Mouse (Mus musculus) left cerebral cortex, adult 11 months (tissue): ENCODE results near the gene Fcgr1.
"Not testable (repeated sequence)": the region's sequence is repeated elsewhere in the genome, so short reads cannot be mapped to it uniquely, and the experiment has no call there.

Source experiments
- DNase-seq: peaks from one replicate; pipeline ENCODE4 v3.0.0; 2022; ENCODE audit warnings: low spot score

The Fcgr1 gene

GRCm38 (mm10) chr3:96327131-96327530 is 33.4 kb upstream of the Fcgr1 start:
- no peak for DNase-seq

GRCm38 (mm10) chr3:96323806-96324205 is 30.0 kb upstream of the Fcgr1 start:
- DNase-seq: not testable (repeated sequence)

DNA sequence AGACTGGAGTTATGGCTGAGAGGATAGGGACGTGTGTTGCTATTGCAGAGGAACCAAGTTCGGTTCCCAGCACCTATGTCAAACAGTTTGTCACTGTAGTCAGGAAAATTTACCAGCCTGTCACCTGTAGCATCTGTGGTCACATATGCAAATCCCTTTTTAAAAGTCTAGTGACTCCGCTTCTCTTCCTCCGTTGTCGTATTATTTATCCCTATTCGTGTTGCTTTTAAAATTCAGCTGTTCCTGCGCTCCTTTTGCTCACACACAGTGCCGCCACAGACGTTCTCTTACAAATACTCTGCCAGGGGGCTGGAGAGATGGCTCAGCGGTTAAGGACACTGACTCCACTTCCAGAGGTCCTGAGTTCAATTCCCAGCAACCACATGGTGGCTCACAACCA is 28.8 kb upstream of the Fcgr1 start:
- DNase-seq: no peak

- no peak for DNase-seq
These were observed 28.1 kb upstream of the Fcgr1 start for GRCm38 (mm10) chr3:96321891-96322290.

GRCm38 (mm10) chr3:96320003-96320402 is 26.2 kb upstream of the Fcgr1 start:
- DNase-seq: not testable (repeated sequence)

DNA sequence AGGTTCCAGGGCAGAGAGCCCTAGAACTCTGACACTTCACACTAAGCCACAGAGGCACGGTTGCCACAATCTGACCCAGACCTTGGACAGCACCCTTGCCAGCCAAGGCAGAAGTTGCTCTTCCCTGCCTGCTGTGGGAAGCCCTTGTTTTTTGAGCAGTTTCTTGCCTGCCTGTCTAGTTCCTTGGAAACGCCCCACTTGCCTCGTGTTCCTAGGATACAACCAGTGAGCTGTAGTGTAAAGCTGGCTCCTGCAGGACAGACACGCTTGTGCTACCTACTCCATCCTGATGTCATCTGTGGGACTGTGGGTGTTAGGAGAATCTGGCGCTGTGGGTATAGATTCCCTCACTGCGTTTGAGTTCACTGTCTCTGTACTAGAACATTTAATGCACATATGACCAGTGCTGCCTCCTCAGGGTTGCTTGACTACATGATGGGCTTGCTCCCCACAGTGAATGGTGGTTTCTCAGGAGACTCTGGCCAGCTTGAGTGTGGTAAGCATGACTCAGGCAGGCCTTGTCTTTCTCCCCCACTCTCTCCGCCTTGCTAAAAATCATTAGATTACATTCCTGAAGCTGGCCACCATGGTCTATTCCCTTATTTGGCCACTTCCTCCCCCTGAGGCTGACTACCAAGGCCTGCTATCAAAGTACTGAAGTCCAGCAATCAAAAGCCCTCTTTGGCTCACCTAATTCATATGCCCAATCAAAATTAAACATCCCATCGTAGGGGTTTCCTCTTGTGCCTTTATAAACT is 18.8 kb upstream of the Fcgr1 start:
- no peak for DNase-seq

- no peak for DNase-seq
These were observed 15.7 kb upstream of the Fcgr1 start for GRCm38 (mm10) chr3:96309441-96309840.

DNA sequence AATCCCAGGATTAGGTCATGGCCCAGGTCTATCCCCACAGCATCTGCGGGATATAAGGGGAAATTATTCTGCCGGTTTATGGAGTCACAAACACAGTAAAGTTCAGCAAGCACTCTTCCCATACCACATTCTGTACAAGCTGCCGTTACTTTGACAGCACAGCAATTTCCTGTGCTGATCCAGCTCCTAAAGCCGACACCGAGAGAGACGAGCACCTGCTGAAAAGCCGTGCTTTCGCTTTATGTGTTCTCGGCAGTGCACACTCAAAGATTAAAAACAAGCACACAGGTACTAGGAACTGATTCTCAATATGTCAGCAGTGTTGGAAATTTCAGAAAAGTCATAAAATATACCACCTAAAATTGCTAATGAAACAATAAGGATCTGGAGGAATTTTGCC is 12.7 kb upstream of the Fcgr1 start:
- DNase-seq: no peak

DNA sequence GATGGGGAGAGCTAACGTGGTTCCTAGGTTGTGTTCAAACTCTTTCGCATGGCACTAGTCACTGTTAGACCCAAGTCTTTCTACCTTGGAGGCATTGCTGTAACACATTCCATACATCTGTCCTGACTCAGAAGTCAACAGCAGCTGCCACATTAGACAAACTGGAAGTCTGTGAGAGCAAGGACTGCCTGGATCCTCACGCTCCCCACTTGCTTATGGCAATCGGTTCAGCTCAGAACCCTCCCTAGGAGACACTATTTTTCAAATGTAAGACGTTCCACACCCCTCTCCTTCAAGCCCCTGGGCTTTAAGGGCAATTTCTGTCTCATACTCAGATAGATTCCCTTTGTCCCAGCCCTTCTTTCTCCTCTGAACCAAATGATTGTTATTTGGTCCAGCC is 8.3 kb upstream of the Fcgr1 start:
- no peak for DNase-seq

GRCm38 (mm10) chr3:96300706-96301529 is 7.1 kb upstream of the Fcgr1 start:
- no peak for DNase-seq

DNA sequence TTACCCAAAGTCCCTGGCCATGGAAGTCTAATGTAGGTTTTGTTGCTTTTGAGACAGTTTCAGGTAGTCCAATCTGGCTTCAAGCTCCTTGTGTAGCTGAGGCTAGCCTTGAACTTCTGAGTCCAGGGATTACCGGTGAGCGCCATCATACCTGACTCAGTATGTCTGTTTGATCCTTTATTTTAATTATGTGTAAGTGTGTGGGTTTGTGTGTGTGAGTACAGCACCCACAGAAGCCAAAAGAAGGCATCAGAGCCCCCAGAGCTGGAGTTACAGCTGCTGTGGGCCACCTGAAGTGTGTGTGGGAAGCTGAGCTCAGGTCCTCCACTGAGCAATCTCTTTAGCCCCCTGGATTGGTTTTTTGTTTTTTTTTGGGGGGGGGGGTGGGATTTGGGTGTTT is 5.8 kb upstream of the Fcgr1 start:
- no peak for DNase-seq

DNA sequence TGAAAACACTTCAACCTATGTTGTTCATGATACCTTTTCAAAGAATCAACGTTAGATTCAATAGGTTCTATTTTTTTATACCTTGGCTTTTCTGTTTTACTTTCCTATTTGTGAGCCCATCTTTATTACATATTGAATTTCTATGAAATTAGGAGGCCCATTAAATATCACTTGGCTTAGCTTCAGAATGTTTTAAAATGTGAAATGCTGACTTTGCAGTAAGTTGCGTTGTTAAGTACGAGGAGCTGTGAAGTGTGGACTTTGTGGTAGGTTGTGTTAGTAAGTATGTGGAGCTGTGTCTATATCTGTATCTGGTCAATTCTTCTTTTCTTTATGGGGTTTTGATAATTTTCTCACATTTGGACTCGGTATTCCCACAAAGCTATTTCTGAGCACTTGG is 4.6 kb upstream of the Fcgr1 start:
- no peak for DNase-seq

GRCm38 (mm10) chr3:96293368-96293767 is 401 bp downstream of the Fcgr1 start:
- DNase-seq: no peak

GRCm38 (mm10) chr3:96292641-96293040 is 1.1 kb downstream of the Fcgr1 start:
- no peak for DNase-seq

- not testable (repeated sequence) for DNase-seq
These were observed 3.0 kb downstream of the Fcgr1 start for GRCm38 (mm10) chr3:96290727-96291126.

GRCm38 (mm10) chr3:96289201-96289600 is 4.6 kb downstream of the Fcgr1 start:
- DNase-seq: no peak

GRCm38 (mm10) chr3:96287334-96287733 is 6.4 kb downstream of the Fcgr1 start:
- DNase-seq: not testable (repeated sequence)

DNA sequence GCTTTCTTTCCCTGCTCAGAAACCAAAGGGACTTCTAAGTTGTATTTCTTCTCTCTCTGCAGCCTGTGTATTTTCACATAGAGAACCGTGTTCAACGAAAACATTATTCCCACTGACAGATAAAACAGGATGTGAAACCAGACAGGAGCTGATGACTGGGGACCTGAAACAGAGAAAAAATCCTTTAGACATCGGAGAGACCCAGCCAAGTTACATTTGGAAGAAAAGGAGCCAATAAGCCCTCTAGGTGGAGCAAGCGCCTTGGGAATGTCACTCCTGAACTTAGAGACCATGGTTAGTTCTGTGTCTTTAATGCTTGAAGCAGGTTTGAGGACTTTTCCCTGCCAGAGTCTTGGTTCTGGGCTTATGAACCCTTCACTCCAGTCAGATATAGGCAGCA is 9.3 kb downstream of the Fcgr1 start:
- no peak for DNase-seq

- no peak for DNase-seq
These were observed 13.1 kb downstream of the Fcgr1 start for GRCm38 (mm10) chr3:96280660-96281059.

GRCm38 (mm10) chr3:96277800-96278624 is 15.8 kb downstream of the Fcgr1 start:
- DNase-seq: peak; percentile 90

DNA sequence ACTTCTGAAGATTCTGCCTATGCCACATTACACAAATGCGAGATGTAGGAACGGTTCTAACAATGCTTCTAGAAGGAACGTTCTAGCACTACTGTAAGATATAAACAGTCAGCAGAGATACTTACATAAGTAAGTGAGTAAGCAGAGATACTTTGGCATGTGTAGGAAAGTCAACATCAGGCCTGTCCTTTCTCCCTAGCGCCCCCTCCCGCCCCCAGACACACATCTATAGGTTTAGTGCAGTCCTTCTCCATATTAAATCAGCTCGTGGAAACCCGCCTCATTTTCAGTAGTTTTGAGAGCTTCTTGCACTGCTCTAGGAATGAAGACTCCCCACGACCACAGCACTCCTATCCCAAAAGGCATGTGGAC is 16.4 kb downstream of the Fcgr1 start:
- DNase-seq: no peak
